Mouse (Mus musculus) liver, embryonic 11.5 days (tissue): ENCODE results near the gene Wwc1. TPM values are rescaled to one million over a fixed set of nuclear protein-coding genes. Genes with fewer than 3 reads are reported as not detected.

ENCODE experiments used
- ATAC-seq: fragments of 200-750 bp; cut with Nextera tagmentation; replicated peaks from 2 replicates; pipeline ENCODE4 v1.8.0; 2017; ENCODE audit warnings: moderate number of reproducible peaks, mild to moderate bottlenecking, moderate TSS enrichment, moderate library complexity; ENCODE audit not compliant: low FRiP score
- DNase-seq: peaks from one replicate; pipeline ENCODE4 v3.0.0-alpha.2; 2017; ENCODE audit warnings: low spot score
- H3K27ac ChIP-seq: fragments of 300-500 bp; sonication (generic); 2 replicates; pipeline ENCODE4 v1.5.1; 2014; ENCODE audit warnings: mild to moderate bottlenecking, low read depth, low read length, control low read depth
- H3K27me3 ChIP-seq: fragments of 300-500 bp; sonication (generic); replicated peaks from 2 replicates; pipeline ENCODE4 v1.6.1; 2014; ENCODE audit warnings: low read length, mixed read lengths; ENCODE audit not compliant: control insufficient read depth, insufficient read depth
- H3K36me3 ChIP-seq: fragments of 300-500 bp; sonication (generic); 2 replicates; pipeline ENCODE4 v1.6.1; 2014; ENCODE audit warnings: mild to moderate bottlenecking, low read length, moderate library complexity, mixed read lengths; ENCODE audit not compliant: control insufficient read depth, insufficient read depth
- H3K4me1 ChIP-seq: fragments of 300-500 bp; sonication (generic); replicated peaks from 2 replicates; pipeline ENCODE4 v1.6.1; 2014; ENCODE audit warnings: low read length, mixed read lengths; ENCODE audit not compliant: control insufficient read depth, insufficient read depth
- H3K4me2 ChIP-seq: fragments of 300-500 bp; sonication (generic); 2 replicates; pipeline ENCODE4 v1.6.1; 2014; ENCODE audit warnings: mild to moderate bottlenecking, control low read depth, moderate library complexity
- H3K4me3 ChIP-seq: fragments of 300-500 bp; sonication (generic); 2 replicates; pipeline ENCODE4 v1.5.1; 2014; ENCODE audit warnings: low read depth, low read length, control low read depth
- H3K9ac ChIP-seq: fragments of 300-500 bp; sonication (generic); 2 replicates; pipeline ENCODE4 v1.6.1; 2014; ENCODE audit warnings: low read depth, low read length, control low read depth
- H3K9me3 ChIP-seq: fragments of 300-500 bp; sonication (generic); 2 replicates; pipeline ENCODE4 v1.6.1; 2016; ENCODE audit warnings: low read length, inconsistent platforms, mixed read lengths; ENCODE audit not compliant: control insufficient read depth
- WGBS: fragments of 180-500 bp; shearing (Covaris S2); extraction: QIAGEN DNeasy Blood & Tissue Kit; methylation state at CpG from one replicate; pipeline ENCODE4 v1.1.7; 2014; 5-methylcytosine and 5-hydroxymethylcytosine counted together
- polyA plus RNA-seq: library from polyadenylated mRNA; unstranded; fragments of >200 nt; fragmentation: Nextera tagmentation; extraction: Ambion mirVana; gene quantifications from 2 replicates; pipeline ENCODE4 v1.2.1, GENCODE M21; 2014

The Wwc1 gene
- polyA plus RNA-seq, 1 experiment from 2014 or later, result 4.1 TPM

DNA sequence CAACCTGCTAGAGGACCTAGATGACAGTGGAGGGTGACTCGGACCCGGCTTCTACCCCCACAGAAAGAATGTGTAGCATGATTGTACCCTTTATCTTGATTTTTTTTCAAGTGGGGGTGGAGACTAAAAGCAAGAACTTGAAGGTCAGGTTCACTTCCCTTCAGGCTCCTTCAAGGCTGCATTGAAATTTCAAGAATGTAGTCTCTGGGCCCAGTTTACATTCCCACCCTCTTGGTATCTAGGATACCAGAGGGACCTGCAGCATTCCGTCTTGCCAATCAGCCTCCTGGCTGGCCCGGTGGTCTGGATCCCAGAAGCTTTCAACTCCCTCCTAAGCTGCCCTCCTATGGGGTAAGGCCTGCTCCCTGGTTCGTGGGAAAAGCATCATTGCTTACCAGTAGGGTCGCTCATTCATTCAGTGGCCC, 31.9 kb downstream of the Wwc1 start:
- Histone ChIP-seq H3K9ac (no peak overlapping the region), H3K36me3 (no peaks in the 10 kb centered on the region), H3K4me1 (peaks cover 13% of the 10 kb centered on the region; the same call in 1 of the 2 replicates), H3K9me3 (no peaks in the 10 kb centered on the region), H3K27ac (no peak overlapping the region), H3K4me2 (no peak overlapping the region), H3K4me3 (no peak overlapping the region), H3K27me3 (no peaks in the 10 kb centered on the region)
- ATAC-seq (no peak), DNase-seq (no peak)
- 47% methylated on average over 6 of the region's 6 CpGs for WGBS

DNA sequence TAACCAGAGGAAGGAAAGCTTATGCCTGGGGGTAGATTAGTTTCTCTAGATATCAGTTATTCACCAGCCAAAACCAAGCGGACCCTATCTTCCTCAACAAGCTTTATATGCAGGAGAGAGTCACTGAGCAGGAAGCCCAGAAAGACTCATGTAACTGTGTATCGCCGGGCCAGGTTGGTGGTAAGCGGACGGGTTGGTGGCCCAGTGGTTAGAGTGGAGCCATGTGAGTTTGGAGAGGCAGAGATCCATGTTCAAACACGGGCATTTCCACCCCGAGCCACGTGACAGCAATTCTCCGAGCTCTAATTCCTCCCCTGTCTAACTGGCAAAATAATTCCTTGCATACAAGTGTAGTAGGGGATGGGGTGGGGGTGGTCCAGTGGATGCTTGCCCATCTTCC, 32.4 kb downstream of the Wwc1 start:
- Histone ChIP-seq H3K9me3 (no peaks in the 10 kb centered on the region), H3K27ac (no peak overlapping the region), H3K4me2 (no peak overlapping the region), H3K36me3 (no peaks in the 10 kb centered on the region), H3K4me1 (peaks cover 13% of the 10 kb centered on the region; the same call in 1 of the 2 replicates), H3K4me3 (no peak overlapping the region), H3K27me3 (no peaks in the 10 kb centered on the region), H3K9ac (no peak overlapping the region)
- WGBS, result 46% methylated on average over 9 of the region's 9 CpGs
- ATAC-seq (no peak), DNase-seq (no peak)

DNA sequence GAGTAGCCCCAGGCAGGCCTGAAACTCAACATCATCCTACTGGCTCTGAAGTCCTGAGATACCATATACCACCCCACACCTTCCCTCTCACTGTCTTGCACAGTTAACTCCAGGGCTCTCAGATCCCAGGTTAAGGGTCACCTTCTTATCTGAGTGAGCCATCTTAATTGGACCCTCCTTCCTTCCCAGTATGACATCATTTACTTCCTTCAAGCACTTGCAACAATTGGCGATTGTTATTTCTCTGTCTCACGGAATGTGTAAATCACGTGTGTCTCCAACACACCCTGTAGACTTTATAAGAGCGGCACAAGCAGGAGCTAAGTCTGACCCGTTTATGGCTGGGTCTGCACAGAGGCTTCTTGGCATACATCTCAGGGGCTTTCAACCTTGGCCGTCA, 35.1 kb downstream of the Wwc1 start:
- Histone ChIP-seq H3K9me3 (no peaks in the 10 kb centered on the region), H3K27ac (no peak overlapping the region), H3K9ac (no peak overlapping the region), H3K4me2 (no peak overlapping the region), H3K4me3 (no peak overlapping the region), H3K27me3 (no peaks in the 10 kb centered on the region), H3K4me1 (peaks cover 10% of the 10 kb centered on the region; the same call in 1 of the 2 replicates), H3K36me3 (no peaks in the 10 kb centered on the region)
- ATAC-seq, result no peak
- DNase-seq, result no peak
- WGBS, result 68% methylated on average over 6 of the region's 6 CpGs

DNA sequence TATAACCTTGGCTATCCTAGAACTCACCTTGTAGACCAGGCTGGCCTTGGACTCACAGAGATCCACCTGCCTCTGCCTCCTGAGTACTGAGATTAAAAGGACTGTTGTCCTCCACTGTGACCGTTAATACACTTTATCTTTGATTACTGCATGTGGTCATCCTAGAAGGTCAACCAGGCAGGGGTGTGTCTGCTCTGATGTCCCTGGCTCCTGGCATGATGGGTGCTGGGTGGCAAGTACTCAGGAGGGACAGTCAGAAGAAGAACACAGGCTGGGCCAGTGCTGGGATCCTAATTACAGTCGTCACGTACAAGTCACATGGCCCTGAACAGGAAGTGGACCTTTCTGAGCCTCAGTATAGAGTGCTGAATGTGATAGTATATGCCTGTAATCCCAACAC, 38.7 kb downstream of the Wwc1 start:
- ATAC-seq, result no peak
- WGBS, result 47% methylated on average over 3 of the region's 3 CpGs
- no peaks in the 10 kb centered on the region for H3K36me3 ChIP-seq

DNA sequence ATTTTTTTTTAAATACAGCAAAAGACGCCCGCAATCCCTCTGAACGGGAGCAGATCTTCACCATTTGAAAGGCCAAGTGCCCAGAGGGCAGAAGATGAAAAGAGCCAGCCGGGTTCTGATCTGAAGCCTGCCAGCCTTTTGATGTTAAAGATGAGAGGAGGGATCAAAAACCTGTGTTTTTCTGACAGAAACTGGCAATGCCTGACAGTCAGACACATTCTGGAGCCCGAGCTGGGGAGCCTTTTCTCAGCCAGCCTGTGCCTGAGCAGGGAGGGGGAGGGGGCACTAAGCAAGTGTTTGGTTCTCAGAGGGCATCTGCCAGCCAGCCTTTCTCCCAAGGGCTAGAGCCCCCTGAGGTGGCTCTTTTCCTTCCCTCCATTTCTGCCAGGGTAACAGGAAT, 39.3 kb downstream of the Wwc1 start:
- Histone ChIP-seq H3K27ac (no peak overlapping the region), H3K9me3 (no peaks in the 10 kb centered on the region), H3K4me3 (no peak overlapping the region), H3K4me1 (no peaks in the 10 kb centered on the region), H3K36me3 (no peaks in the 10 kb centered on the region), H3K4me2 (no peak overlapping the region), H3K27me3 (no peaks in the 10 kb centered on the region), H3K9ac (no peak overlapping the region)
- ATAC-seq, result no peak
- DNase-seq, result no peak
- 68% methylated on average over 5 of the region's 5 CpGs for WGBS

More for the DNA sequence above, 38.7 kb downstream of the Wwc1 start:
- no peak overlapping the region for H3K9ac ChIP-seq
- H3K4me2 ChIP-seq, result no peak overlapping the region
- H3K27ac ChIP-seq, result no peak overlapping the region
- no peaks in the 10 kb centered on the region for H3K27me3 ChIP-seq
- no peaks in the 10 kb centered on the region for H3K9me3 ChIP-seq
- H3K4me1 ChIP-seq, result no peaks in the 10 kb centered on the region
- DNase-seq, result no peak
- no peak overlapping the region for H3K4me3 ChIP-seq

DNA sequence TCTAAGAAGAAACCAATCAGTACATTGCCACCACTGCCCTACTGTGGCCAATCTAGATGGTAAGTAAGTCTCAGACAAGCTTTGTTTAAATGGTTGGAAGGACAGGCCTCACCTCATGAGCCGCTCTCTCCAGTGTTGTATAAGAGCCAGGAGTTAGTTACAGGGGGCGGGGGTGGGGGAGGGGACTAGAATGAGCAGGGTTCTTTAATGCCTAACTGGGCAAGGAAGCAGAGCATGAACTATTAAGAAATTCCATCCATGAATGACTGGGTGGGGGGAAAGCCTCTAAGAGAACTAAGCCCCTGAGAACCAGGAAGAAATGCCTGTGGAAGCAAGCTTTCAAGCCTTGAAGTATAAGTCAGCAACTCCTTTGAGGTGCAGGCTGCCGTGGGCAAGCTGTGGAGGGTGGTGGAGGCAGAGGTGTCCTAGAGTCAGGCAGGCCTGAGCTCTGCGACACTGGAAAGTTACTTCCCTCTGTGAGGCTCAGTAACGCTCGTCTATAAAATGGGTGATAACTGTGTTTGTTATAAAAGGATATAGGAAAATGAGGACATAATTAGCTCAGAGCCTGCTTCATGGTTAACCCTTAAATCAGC, 41.4 kb downstream of the Wwc1 start:
- no peak for ATAC-seq
- no peak overlapping the region for H3K27ac ChIP-seq
- no peaks in the 10 kb centered on the region for H3K4me1 ChIP-seq
- no peak for DNase-seq
- H3K36me3 ChIP-seq, result no peaks in the 10 kb centered on the region
- no peak overlapping the region for H3K4me2 ChIP-seq
- H3K9ac ChIP-seq, result no peak overlapping the region
- H3K4me3 ChIP-seq, result no peak overlapping the region
- no peaks in the 10 kb centered on the region for H3K9me3 ChIP-seq
- H3K27me3 ChIP-seq, result no peaks in the 10 kb centered on the region
- WGBS, result 63% methylated on average over 6 of the region's 6 CpGs

- H3K4me3 ChIP-seq, result no peak overlapping the region
- no peak overlapping the region for H3K4me2 ChIP-seq
- no peaks in the 10 kb centered on the region for H3K36me3 ChIP-seq
- no peak for ATAC-seq
- no peaks in the 10 kb centered on the region for H3K27me3 ChIP-seq
- H3K9ac ChIP-seq, result no peak overlapping the region
- H3K4me1 ChIP-seq, result peaks cover 3% of the 10 kb centered on the region; the same call in 1 of the 2 replicates
- DNase-seq, result no peak
- no peak overlapping the region for H3K27ac ChIP-seq
- no peaks in the 10 kb centered on the region for H3K9me3 ChIP-seq
- WGBS, result 66% methylated on average over 3 of the region's 3 CpGs
These were observed 44.7 kb downstream of the Wwc1 start for GRCm38 (mm10) chr11:35935645-35936044.

DNA sequence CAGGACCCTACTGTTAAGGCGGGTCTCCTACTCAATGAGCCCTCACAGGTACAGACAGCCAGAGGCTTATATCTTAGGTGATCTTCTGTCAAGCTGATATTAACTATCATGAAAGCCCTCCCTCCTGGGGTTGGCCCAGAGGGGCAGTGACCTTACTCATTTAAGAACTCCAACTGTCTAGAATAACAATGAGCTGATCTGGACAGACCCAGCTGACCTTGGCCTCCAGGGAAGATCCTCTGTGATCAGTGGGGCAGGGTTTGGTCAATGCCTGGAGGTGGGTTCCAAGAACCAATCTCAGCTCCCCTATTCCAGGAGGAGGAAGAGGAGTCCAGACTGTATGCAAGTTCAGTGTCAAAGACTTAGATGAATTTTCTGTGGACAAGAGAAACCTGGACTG, 45.2 kb downstream of the Wwc1 start:
- Histone ChIP-seq H3K9ac (no peak overlapping the region), H3K4me1 (peaks cover 3% of the 10 kb centered on the region; the same call in 1 of the 2 replicates), H3K36me3 (no peaks in the 10 kb centered on the region), H3K9me3 (no peaks in the 10 kb centered on the region), H3K27me3 (no peaks in the 10 kb centered on the region), H3K4me3 (no peak overlapping the region), H3K27ac (no peak overlapping the region), H3K4me2 (no peak overlapping the region)
- ATAC-seq (no peak), DNase-seq (no peak)
- 80% methylated on average over 1 of the region's 1 CpGs for WGBS

DNA sequence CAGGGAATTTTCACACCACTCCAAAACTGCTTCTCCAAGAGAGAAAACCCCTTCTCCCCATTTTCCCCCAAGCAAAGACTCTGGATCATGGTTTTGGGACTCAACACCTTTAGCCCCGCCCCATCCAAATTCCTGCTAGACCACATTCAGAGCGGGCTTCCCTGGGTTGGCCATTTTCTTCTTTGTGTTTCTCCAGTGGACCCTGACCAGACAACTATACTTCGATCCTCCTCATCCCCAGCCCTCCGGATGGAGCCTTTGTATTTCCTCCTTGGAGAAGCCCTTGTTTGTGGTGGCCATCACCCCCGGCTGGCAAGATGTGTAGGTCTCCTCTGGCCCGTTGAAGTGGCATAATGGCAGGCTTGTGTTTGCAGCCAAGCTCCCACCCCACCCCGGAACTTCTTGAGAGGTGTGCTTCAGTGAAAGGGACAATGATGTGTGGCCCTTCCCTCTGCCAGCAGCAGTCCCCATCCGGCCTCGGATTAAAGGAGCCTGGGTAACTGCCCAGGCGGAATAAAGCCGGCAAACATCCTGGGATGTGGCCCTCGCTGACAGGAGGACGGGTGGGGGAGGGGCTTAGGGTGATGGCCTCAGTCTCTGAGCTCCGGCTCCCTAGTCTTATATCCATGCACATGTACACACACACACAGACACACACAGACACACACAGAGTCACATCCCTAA, 46.8 kb downstream of the Wwc1 start:
- no peak overlapping the region for H3K9ac ChIP-seq
- H3K36me3 ChIP-seq, result no peaks in the 10 kb centered on the region
- whole genome bisulfite sequencing, result 38% methylated on average over 14 of the region's 14 CpGs
- no peak overlapping the region for H3K4me2 ChIP-seq
- H3K4me3 ChIP-seq, result no peak overlapping the region
- H3K4me1 ChIP-seq, result peaks cover 3% of the 10 kb centered on the region; the same call in 1 of the 2 replicates
- DNase-seq (no peak), ATAC-seq (no peak; the same call in 1 of the 2 replicates)
- no peaks in the 10 kb centered on the region for H3K27me3 ChIP-seq
- H3K9me3 ChIP-seq, result no peaks in the 10 kb centered on the region
- H3K27ac ChIP-seq, result no peak overlapping the region
